Mouse (Mus musculus) cerebellum, adult 9-11 months (tissue): ENCODE results near the gene Plch2.

Experiments
- DNase-seq: peaks from one replicate; pipeline ENCODE4 v3.0.0; 2022

Gene Plch2

GRCm38 (mm10) chr4:155019336-155019847 lies 37.2 kb downstream of the Plch2 start:
- DNase-seq: peak; percentile 95

GRCm38 (mm10) chr4:155018601-155019335 lies 37.8 kb downstream of the Plch2 start:
- DNase-seq: peak; percentile 89

- peak; percentile 73 for DNase-seq
Observed at GRCm38 (mm10) chr4:155018066-155018465, 38.5 kb downstream of the Plch2 start.

- peak; percentile 84 for DNase-seq
Observed at GRCm38 (mm10) chr4:155017253-155017878, 39.2 kb downstream of the Plch2 start.

- no peak for DNase-seq
Observed at GRCm38 (mm10) chr4:155016807-155017206, 39.8 kb downstream of the Plch2 start.

- no peak for DNase-seq
Observed at GRCm38 (mm10) chr4:155015550-155015949, 41.0 kb downstream of the Plch2 start.

- DNase-seq: peak; percentile 62
Observed at GRCm38 (mm10) chr4:155014791-155015190, 41.8 kb downstream of the Plch2 start.

GRCm38 (mm10) chr4:155014244-155014643 lies 42.3 kb downstream of the Plch2 start:
- DNase-seq: peak; percentile 59

- peak; percentile 89 for DNase-seq
Observed at GRCm38 (mm10) chr4:155012788-155013187, 43.8 kb downstream of the Plch2 start.

GRCm38 (mm10) chr4:155012115-155012514 lies 44.5 kb downstream of the Plch2 start:
- DNase-seq: peak; percentile 87

GRCm38 (mm10) chr4:155011312-155012025 lies 45.1 kb downstream of the Plch2 start:
- peak; percentile 81 for DNase-seq

- peak; percentile 94 for DNase-seq
Observed at GRCm38 (mm10) chr4:155010870-155011269, 45.7 kb downstream of the Plch2 start.

GRCm38 (mm10) chr4:155009216-155009615 lies 47.4 kb downstream of the Plch2 start:
- peak; percentile 58 for DNase-seq

- DNase-seq: peak; percentile 53
Observed at GRCm38 (mm10) chr4:155008075-155008474, 48.5 kb downstream of the Plch2 start.

GRCm38 (mm10) chr4:155007641-155008040 lies 48.9 kb downstream of the Plch2 start:
- DNase-seq: peak; percentile 71

GRCm38 (mm10) chr4:155006296-155006695 lies 50.3 kb downstream of the Plch2 start:
- no peak for DNase-seq

GRCm38 (mm10) chr4:155005278-155005677 lies 51.3 kb downstream of the Plch2 start:
- DNase-seq: no peak

GRCm38 (mm10) chr4:154999379-154999778 lies 57.2 kb downstream of the Plch2 start:
- DNase-seq: no peak

GRCm38 (mm10) chr4:154996572-154997154 lies 59.9 kb downstream of the Plch2 start:
- DNase-seq: peak; percentile 56

- DNase-seq: no peak
Observed at GRCm38 (mm10) chr4:154994876-154995275, 61.7 kb downstream of the Plch2 start.

GRCm38 (mm10) chr4:154986750-154987149 lies 69.8 kb downstream of the Plch2 start:
- DNase-seq: no peak

- DNase-seq: peak; percentile 78
Observed at GRCm38 (mm10) chr4:154986096-154986495, 70.5 kb downstream of the Plch2 start.

GRCm38 (mm10) chr4:154985151-154985777 lies 71.3 kb downstream of the Plch2 start:
- DNase-seq: no peak
